Mouse (Mus musculus): ENCODE data around the gene Dpm1.

DNA sequence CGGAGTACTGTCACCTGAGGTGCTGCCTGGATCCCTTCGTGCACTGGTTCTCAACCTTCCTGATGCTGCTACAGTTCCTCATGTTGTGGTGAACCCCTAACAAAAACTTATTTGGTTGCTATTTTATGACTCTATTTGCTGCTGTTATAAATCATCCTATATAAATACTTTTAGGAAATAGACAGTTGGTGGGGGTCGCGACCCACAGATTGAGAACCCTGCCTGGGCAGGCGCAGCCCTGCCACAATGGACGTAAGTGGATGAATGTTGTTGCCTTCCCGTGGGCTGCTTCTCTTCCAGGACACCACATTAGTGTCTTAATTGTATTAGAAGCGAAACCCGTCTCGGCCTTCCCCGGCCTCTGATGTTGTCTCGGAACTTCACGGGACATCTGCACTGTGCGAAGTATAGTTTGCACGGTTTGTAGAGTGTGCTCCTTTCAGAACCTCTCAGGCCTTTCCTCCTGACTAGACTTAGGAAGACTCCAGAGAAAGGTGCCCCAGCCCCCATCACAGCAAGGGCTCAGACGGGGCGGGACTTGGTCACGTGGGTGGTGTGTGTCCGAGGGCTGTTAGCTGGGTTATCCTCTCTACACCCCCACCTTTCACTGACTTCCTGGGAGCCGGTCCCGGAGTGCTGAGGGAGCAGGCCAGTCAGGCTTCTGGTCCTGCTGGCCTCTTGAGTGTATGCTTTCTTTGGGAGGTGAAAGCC lies 63.5 kb downstream of the Dpm1 start:
- TF ChIP-seq CTCF (IDR thresholded peaks at IDR 0.05; ENCODE audit: extremely low read depth, insufficient read depth, insufficient read length, insufficient replicate concordance) = no peak
- no peak for TF ChIP-seq POLR2A (IDR thresholded peaks at IDR 0.05; ENCODE audit: low read depth, low read length)
